Mouse (Mus musculus): ENCODE measurements around the gene Bcl6. TPM values are rescaled to one million over a fixed set of nuclear protein-coding genes. Genes with fewer than 3 reads are reported as not detected.

Bcl6 gene
- polyA plus RNA-seq, 1 experiment from 2014 or later = 0.48 TPM

DNA sequence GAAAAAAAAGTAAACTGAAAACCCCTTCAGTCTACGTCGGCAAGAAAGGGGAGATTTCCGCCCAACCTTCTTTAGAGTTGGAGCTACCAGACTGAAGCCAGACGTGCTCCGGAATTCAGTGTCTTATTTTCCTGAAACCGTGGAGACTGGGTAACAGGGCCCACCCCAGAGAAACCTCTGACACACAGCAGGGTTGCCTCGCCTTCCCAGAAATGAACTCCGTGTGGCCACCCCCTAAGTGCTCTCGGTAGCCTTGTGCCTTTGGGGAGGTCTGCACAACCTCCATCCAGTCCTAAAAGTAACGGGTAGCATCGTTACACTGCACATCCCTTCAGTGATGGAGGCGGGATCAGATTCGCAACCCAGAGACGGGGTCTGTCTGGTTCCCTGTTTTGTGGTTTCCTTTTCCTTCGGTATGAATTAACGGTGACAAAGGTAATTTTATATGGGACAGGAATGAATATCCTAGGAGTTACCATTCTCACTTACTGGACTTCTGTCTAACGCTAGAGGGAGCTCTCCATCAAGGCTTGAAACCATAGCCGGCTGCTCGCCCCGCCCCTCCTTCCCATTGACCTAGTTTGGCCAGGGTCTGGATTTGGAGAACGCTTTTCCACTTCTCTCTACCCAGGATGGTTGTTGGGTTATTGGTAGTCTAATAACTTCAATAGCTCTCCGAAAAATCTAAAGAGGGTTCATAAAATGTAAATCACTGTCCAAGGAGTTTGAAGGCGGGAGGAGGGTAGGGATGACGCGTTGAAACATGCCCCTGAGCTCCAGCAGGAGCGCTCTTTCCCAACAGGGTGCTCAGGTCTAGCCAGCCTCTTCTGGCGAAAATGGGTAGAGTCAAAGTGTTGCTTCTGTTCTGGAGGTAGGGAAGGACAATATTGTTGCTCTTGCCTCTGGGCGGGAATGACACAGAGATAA lies 6.5 kb downstream of the Bcl6 start:
- Histone ChIP-seq H3K9ac (replicated peaks) (peak overlapping the region; percentile 40; the same call in 1 of the 2 replicates), H3K27ac (no peak overlapping the region), H3K4me3 (replicated peaks) (peak overlapping the region; percentile 44), H3K4me2 (peak overlapping the region; percentile 86), H3K4me1 (replicated peaks) (peaks cover 54% of the 10 kb centered on the region), H3K27me3 (peaks cover 69% of the 10 kb centered on the region), H3K36me3 (no peaks in the 10 kb centered on the region), H3K9me3 (no peaks in the 10 kb centered on the region)
- peak; percentile 52 for ATAC-seq (ENCODE audit: insufficient number of reproducible peaks, insufficient read depth, low FRiP score, low TSS enrichment, low read depth)
- WGBS = 2% methylated on average over 28 of the region's 28 CpGs

DNA sequence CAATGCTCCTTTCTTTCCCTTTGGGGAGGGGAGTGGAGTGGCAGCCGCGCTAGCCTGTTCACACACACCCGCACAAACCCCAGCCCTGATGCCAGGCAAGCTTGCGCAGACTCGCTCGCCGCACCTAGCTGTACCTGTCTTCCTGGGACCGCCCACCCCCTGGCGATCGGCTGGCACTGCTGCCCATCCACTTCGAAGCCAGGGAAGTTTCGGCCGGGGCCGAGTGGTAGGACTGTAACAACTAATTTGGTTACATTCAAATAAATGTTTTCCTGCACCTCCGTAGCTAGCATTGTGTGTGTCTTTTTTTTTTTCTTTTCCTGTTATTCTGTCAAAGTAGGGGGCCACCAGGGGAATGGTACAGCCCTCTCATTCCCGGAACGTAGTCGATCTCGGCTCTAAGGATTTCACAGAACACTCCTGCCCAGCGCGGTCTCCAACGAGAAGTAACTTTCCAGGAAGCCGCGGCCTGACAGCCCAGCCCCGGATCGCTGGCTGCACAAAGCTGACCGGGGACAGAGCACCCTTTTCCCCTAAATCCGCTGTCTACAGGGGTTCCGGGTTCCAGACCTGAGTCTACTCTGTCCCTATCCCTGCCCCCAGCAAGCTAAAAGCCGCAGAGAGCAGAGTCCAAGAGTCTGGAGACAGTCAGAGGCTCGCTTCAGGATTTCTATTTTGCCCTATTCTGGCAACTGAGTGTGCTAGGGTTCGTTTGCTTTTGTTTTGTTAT lies 7.5 kb downstream of the Bcl6 start:
- H3K36me3 ChIP-seq = no peaks in the 10 kb centered on the region
- peaks cover 47% of the 10 kb centered on the region for H3K4me1 ChIP-seq (replicated peaks)
- H3K9ac ChIP-seq (replicated peaks) = peak overlapping the region; percentile 53
- peak overlapping the region; percentile 86 for H3K4me2 ChIP-seq
- H3K9me3 ChIP-seq = no peaks in the 10 kb centered on the region
- ATAC-seq (ENCODE audit: insufficient number of reproducible peaks, insufficient read depth, low FRiP score, low TSS enrichment, low read depth) = no peak
- H3K27me3 ChIP-seq = peaks cover 60% of the 10 kb centered on the region
- WGBS = under 1% methylated on average over 32 of the region's 32 CpGs
- no peak overlapping the region for H3K27ac ChIP-seq
- peak overlapping the region; percentile 44 for H3K4me3 ChIP-seq (replicated peaks)

DNA sequence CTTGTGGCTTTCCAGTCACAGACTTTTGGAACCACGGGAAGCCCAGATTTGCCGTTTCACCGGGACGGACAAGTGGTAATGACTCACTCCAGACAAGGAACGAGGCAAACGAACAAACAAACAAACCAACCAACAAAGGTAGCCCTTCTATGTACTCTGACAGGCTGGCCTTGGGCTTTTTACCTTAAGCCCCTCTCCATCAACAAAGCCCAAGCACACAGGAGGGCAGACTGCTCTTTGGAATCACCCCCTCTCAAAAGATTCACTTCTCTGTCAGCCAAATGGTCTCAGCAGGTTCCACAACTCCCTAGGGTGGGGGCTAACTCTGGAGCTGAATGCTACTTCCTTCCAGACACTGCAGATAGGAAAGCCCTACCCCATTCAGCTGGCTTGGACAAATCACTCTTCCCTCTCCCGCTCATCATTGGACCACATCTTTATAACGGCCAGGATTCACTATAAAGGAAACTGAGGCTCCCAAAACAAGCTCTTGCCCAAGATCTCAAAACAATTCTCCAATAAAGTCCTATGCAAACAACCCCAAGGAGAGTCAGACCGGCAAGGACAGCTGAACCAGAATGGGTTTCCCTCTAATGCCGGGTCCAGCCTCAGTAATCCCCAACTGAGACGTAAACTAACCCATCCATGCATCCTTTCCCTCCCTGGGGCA lies 8.3 kb downstream of the Bcl6 start:
- Histone ChIP-seq H3K4me2 (peak overlapping the region; percentile 86), H3K9me3 (no peaks in the 10 kb centered on the region), H3K4me1 (replicated peaks) (peaks cover 43% of the 10 kb centered on the region), H3K4me3 (replicated peaks) (peak overlapping the region; percentile 44), H3K36me3 (no peaks in the 10 kb centered on the region), H3K27ac (no peak overlapping the region), H3K27me3 (peaks cover 54% of the 10 kb centered on the region), H3K9ac (replicated peaks) (no peak overlapping the region)
- WGBS = 8% methylated on average over 11 of the region's 11 CpGs
- ATAC-seq (ENCODE audit: insufficient number of reproducible peaks, insufficient read depth, low FRiP score, low TSS enrichment, low read depth) = no peak

DNA sequence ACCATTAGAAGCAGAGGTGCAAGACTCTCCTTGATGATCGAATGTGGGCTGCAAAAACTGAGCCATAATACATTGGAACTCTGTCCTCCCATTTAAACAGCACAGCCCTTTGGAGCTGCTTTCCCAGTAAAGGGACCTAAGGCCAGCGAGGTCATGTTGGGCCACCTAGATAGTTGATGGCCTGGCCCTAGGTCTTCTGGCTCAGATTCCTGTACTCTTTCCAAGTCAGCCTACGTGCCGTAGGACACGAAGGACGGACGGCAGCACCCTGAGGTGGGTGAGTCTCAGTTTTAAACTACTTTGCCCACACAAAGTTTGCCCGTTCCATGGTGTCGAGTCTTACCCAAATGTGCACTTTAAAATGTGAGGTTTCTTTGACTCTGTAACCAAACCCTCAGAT lies 9.2 kb downstream of the Bcl6 start:
- H3K9ac ChIP-seq (replicated peaks) = no peak overlapping the region
- H3K4me2 ChIP-seq = no peak overlapping the region
- no peaks in the 10 kb centered on the region for H3K36me3 ChIP-seq
- H3K27ac ChIP-seq = no peak overlapping the region
- H3K9me3 ChIP-seq = no peaks in the 10 kb centered on the region
- no peak for ATAC-seq (ENCODE audit: insufficient number of reproducible peaks, insufficient read depth, low FRiP score, low TSS enrichment, low read depth)
- H3K4me1 ChIP-seq (replicated peaks) = peaks cover 35% of the 10 kb centered on the region
- H3K27me3 ChIP-seq = peaks cover 46% of the 10 kb centered on the region
- H3K4me3 ChIP-seq (replicated peaks) = no peak overlapping the region
- WGBS = 88% methylated on average over 9 of the region's 9 CpGs

DNA sequence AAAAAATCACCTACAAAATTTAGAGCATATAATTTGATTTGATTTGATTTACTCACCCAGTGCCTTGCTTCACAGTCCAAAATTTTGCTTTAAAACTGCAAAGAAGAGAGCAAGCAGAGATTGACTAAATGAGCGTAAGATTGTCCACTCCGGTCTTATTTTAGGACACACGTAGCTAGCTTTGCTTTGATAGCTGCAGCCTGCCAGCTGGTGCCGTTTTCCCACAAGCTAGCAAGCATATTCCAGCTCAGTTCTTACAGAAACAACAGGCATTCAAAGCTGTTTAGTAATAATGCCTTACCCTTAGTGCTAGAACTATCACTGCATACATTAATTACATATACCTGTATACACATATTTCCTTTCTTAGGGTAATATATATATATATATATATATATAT lies 10.2 kb downstream of the Bcl6 start:
- no peak for ATAC-seq (ENCODE audit: insufficient number of reproducible peaks, insufficient read depth, low FRiP score, low TSS enrichment, low read depth)
- Histone ChIP-seq H3K4me2 (no peak overlapping the region), H3K36me3 (no peaks in the 10 kb centered on the region), H3K9ac (replicated peaks) (no peak overlapping the region), H3K4me1 (replicated peaks) (peaks cover 31% of the 10 kb centered on the region), H3K27me3 (peaks cover 38% of the 10 kb centered on the region), H3K27ac (no peak overlapping the region), H3K4me3 (replicated peaks) (no peak overlapping the region), H3K9me3 (no peaks in the 10 kb centered on the region)
- 76% methylated on average over 4 of the region's 4 CpGs for WGBS

DNA sequence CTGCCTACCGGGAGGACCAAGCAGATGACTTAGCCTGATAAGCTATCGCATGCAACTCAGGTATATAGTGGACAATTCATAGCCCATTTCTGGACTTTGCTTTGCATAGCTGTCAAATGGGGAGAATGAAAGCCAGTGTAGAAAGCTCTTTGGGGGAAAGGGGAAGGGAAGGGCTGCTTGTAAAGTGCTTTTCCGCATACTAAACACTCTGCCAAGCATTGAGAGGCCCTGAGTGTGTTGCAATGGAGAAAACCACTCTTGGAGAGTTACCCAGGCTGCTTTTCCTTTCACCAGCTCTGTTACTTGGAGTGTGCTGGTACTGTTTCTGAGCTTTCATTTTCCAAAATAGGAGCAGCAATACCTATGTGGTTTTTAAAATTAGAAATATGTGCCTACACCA lies 10.9 kb downstream of the Bcl6 start:
- no peak for ATAC-seq (ENCODE audit: insufficient number of reproducible peaks, insufficient read depth, low FRiP score, low TSS enrichment, low read depth)
- H3K9me3 ChIP-seq = no peaks in the 10 kb centered on the region
- no peak overlapping the region for H3K4me3 ChIP-seq (replicated peaks)
- peaks cover 31% of the 10 kb centered on the region for H3K27me3 ChIP-seq
- no peak overlapping the region for H3K27ac ChIP-seq
- WGBS = 75% methylated on average over 3 of the region's 3 CpGs
- H3K4me1 ChIP-seq (replicated peaks) = peaks cover 27% of the 10 kb centered on the region
- H3K36me3 ChIP-seq = no peaks in the 10 kb centered on the region
- H3K9ac ChIP-seq (replicated peaks) = no peak overlapping the region
- H3K4me2 ChIP-seq = no peak overlapping the region

DNA sequence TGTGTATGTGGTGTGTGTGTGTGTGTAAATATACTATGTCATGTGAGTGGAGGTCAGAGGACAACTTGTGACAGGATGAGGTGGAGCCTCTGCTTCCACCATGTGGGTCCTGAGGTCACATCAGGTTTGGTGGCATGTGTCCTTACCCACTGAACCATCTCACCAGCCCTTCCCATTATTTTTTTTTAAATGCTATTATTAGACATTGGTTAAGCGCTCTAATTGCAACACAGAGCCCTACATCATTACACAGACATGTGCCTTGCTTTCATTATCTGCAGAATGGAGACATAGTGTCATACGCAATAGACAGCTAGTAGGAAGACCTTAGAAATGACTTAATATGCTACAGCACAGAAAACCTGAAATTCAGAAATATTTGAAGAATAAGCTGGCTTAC lies 12.5 kb downstream of the Bcl6 start:
- Histone ChIP-seq H3K4me2 (no peak overlapping the region), H3K36me3 (no peaks in the 10 kb centered on the region), H3K9ac (replicated peaks) (no peak overlapping the region), H3K4me1 (replicated peaks) (peaks cover 23% of the 10 kb centered on the region), H3K27me3 (peaks cover 22% of the 10 kb centered on the region), H3K9me3 (no peaks in the 10 kb centered on the region), H3K27ac (no peak overlapping the region), H3K4me3 (replicated peaks) (no peak overlapping the region)
- ATAC-seq (ENCODE audit: insufficient number of reproducible peaks, insufficient read depth, low FRiP score, low TSS enrichment, low read depth) = no peak
- 92% methylated on average over 2 of the region's 2 CpGs for WGBS

DNA sequence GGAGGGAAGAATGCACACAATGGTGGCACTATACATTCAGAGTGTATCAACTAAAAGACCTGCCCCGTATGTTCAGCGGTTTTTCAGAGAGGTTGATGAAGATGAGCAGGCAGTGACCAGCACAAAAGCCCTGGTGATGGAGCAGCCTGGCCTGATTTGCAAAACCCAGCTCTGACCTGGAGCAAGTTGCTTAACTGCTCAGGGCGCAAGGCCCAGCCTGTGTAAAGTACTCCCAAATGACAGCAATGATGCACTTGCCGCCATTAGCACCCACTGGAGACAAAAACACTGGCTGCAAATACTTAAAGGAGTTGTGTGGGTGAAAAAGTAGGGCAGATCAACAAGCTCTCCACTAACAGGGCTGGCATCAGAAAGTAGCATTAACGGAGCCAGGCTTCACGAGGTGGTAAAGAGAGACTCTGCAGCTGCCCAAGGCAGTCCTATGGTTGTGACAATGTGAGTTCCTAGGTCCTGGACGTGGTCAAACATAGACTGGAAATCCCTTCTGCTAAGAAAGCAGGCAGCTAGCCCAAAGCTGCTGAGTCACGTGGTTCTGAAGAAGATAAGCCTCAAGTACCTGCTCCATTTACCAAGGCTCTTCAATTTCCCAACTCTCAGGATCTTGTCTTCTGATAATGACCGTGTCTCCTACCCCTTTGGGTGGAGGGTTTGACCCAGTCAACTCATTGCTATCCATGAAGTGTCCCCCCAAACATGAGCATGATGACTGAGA lies 14.9 kb downstream of the Bcl6 start:
- Histone ChIP-seq H3K4me1 (replicated peaks) (peaks cover 13% of the 10 kb centered on the region), H3K9me3 (no peaks in the 10 kb centered on the region), H3K4me3 (replicated peaks) (no peak overlapping the region), H3K27ac (no peak overlapping the region), H3K4me2 (no peak overlapping the region), H3K9ac (replicated peaks) (no peak overlapping the region), H3K27me3 (no peaks in the 10 kb centered on the region), H3K36me3 (no peaks in the 10 kb centered on the region)
- WGBS = 91% methylated on average over 9 of the region's 9 CpGs
- ATAC-seq (ENCODE audit: insufficient number of reproducible peaks, insufficient read depth, low FRiP score, low TSS enrichment, low read depth) = no peak

DNA sequence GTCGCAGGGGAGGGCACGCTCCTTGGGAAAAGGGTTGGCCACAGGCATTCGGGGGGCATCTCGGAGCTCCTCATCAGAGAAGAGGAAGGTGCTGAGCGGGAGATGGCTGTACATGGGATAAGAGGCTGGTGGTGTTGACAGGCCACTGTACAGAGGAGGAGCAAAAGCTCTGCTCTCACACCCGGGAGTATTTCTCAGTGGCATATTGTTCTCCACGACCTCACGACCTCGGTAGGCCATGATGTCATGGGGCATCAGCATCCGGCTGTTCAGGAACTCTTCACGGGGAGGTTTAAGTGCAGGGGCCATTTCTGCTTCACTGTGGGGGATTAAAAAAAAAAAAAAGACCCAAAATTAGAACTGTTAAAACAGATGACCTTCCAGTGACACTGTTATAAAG lies 15.8 kb downstream of the Bcl6 start:
- H3K27ac ChIP-seq = no peak overlapping the region
- H3K4me1 ChIP-seq (replicated peaks) = peaks cover 13% of the 10 kb centered on the region
- H3K4me3 ChIP-seq (replicated peaks) = no peak overlapping the region
- WGBS = 78% methylated on average over 11 of the region's 11 CpGs
- 0 out of 2 replicates have a peak, but pooled peaks have one; percentile 38 for ATAC-seq (ENCODE audit: insufficient number of reproducible peaks, insufficient read depth, low FRiP score, low TSS enrichment, low read depth)
- H3K27me3 ChIP-seq = no peaks in the 10 kb centered on the region
- no peak overlapping the region for H3K4me2 ChIP-seq
- no peaks in the 10 kb centered on the region for H3K9me3 ChIP-seq
- H3K36me3 ChIP-seq = no peaks in the 10 kb centered on the region; the same call in 1 of the 2 replicates
- H3K9ac ChIP-seq (replicated peaks) = no peak overlapping the region

DNA sequence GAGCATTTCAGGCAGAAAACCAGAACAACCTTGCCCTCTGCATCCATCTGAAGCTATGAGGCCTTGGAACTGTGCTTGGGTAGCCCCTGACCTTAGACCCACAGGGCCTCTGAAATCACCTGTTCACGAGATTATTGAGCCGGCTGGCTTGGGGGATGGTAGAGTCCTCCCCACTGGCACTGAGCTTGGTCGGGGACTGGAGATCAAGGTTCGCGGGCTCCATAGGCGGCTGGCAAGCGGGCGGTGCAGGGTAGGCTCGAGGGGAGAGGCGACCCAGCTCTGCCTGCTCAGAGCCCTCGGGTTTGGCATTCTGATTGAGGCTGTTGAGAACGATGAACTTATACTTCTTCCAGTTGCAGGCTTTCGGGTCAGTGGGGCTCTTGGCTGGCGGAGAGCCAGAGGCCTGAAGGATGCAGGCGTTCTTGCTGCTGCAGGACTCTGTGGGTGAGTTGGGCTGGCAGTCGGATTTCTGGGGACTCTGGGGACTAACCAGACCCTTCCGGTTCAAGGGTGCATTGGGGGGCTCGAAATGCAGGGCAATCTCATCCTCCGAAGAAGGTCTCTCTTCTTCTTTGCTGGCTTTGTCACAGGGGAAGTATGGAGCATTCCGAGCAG lies 16.4 kb downstream of the Bcl6 start:
- ATAC-seq (ENCODE audit: insufficient number of reproducible peaks, insufficient read depth, low FRiP score, low TSS enrichment, low read depth) = no peak
- H3K27ac ChIP-seq = no peak overlapping the region
- H3K9ac ChIP-seq (replicated peaks) = no peak overlapping the region
- H3K4me2 ChIP-seq = no peak overlapping the region
- H3K27me3 ChIP-seq = no peaks in the 10 kb centered on the region
- no peaks in the 10 kb centered on the region; the same call in 1 of the 2 replicates for H3K36me3 ChIP-seq
- WGBS = 78% methylated on average over 20 of the region's 20 CpGs
- peaks cover 13% of the 10 kb centered on the region for H3K4me1 ChIP-seq (replicated peaks)
- H3K9me3 ChIP-seq = no peaks in the 10 kb centered on the region
- H3K4me3 ChIP-seq (replicated peaks) = no peak overlapping the region
